Mouse (Mus musculus) intestine, embryonic 15.5 days (tissue): Measurements from ENCODE around the gene Npepps. TPM values are rescaled to one million over a fixed set of nuclear protein-coding genes. Genes with fewer than 3 reads are reported as not detected.
"Not testable (repeated sequence)": the region's sequence is repeated elsewhere in the genome, so short reads cannot be mapped to it uniquely, and the experiment has no call there.

Experiments used
- ATAC-seq: fragments of 200-750 bp; cut with Nextera tagmentation; 2 replicates; pipeline ENCODE4 v1.8.0; 2017; ENCODE audit warnings: moderate TSS enrichment, moderate library complexity
- H3K27ac ChIP-seq: fragments of 300-500 bp; sonication (generic); 2 replicates; pipeline ENCODE4 v1.5.1; 2015; ENCODE audit warnings: mild to moderate bottlenecking, inconsistent platforms
- H3K27me3 ChIP-seq: fragments of 300-500 bp; sonication (generic); replicated peaks from 2 replicates; pipeline ENCODE4 v1.6.1; 2015; ENCODE audit warnings: inconsistent platforms
- H3K36me3 ChIP-seq: fragments of 300-500 bp; sonication (generic); 2 replicates; pipeline ENCODE4 v1.6.1; 2015; ENCODE audit warnings: inconsistent platforms
- H3K4me1 ChIP-seq: fragments of 300-500 bp; sonication (generic); replicated peaks from 2 replicates; pipeline ENCODE4 v1.6.1; 2015; ENCODE audit warnings: inconsistent platforms
- H3K4me2 ChIP-seq: fragments of 300-500 bp; sonication (generic); replicated peaks from 2 replicates; pipeline ENCODE4 v1.6.1; 2015; ENCODE audit warnings: mild to moderate bottlenecking, inconsistent platforms
- H3K4me3 ChIP-seq: fragments of 300-500 bp; sonication (generic); replicated peaks from 2 replicates; pipeline ENCODE4 v1.5.1; 2015; ENCODE audit warnings: inconsistent platforms
- H3K9ac ChIP-seq: fragments of 300-500 bp; sonication (generic); 2 replicates; pipeline ENCODE4 v1.6.1; 2015; ENCODE audit warnings: inconsistent platforms
- H3K9me3 ChIP-seq: fragments of 300-500 bp; sonication (generic); 2 replicates; pipeline ENCODE4 v1.6.1; 2016; ENCODE audit warnings: inconsistent platforms
- WGBS: fragments of 180-500 bp; shearing (Covaris S2); methylation state at CpG from one replicate; pipeline ENCODE4 v1.1.7; 2015; 5-methylcytosine and 5-hydroxymethylcytosine counted together
- polyA plus RNA-seq: library from polyadenylated mRNA; unstranded; fragments of >200 nt; fragmentation: Nextera tagmentation; extraction: Ambion mirVana; gene quantifications from 2 replicates; pipeline ENCODE4 v1.2.1, GENCODE M21; 2015

Gene Npepps
- polyA plus RNA-seq, 1 experiment from 2014 or later: 84.1 TPM

- H3K4me1 ChIP-seq: no peaks in the 10 kb centered on the region
- no peak overlapping the region for H3K4me2 ChIP-seq
- H3K4me3 ChIP-seq: no peak overlapping the region
- no peak overlapping the region for H3K27ac ChIP-seq
- WGBS: 93% methylated on average over 2 of the region's 2 CpGs
- H3K9ac ChIP-seq: no peak overlapping the region
- H3K36me3 ChIP-seq: peaks cover 26% of the 10 kb centered on the region
- H3K9me3 ChIP-seq: no peaks in the 10 kb centered on the region
- ATAC-seq: no peak
- H3K27me3 ChIP-seq: no peaks in the 10 kb centered on the region
Observed at GRCm38 (mm10) chr11:97221611-97222010, 58.8 kb downstream of the Npepps start.

GRCm38 (mm10) chr11:97220211-97220610 lies 60.2 kb downstream of the Npepps start:
- no peak overlapping the region for H3K27ac ChIP-seq
- 88% methylated on average over 3 of the region's 3 CpGs for whole genome bisulfite sequencing
- H3K4me2 ChIP-seq: no peak overlapping the region
- H3K4me3 ChIP-seq: no peak overlapping the region
- H3K4me1 ChIP-seq: no peaks in the 10 kb centered on the region
- no peaks in the 10 kb centered on the region for H3K27me3 ChIP-seq
- no peaks in the 10 kb centered on the region for H3K9me3 ChIP-seq
- H3K9ac ChIP-seq: no peak overlapping the region
- H3K36me3 ChIP-seq: peaks cover 33% of the 10 kb centered on the region
- no peak for ATAC-seq

- H3K4me2 ChIP-seq: no peak overlapping the region
- H3K9ac ChIP-seq: no peak overlapping the region
- H3K27ac ChIP-seq: no peak overlapping the region
- H3K4me3 ChIP-seq: no peak overlapping the region
- no peaks in the 10 kb centered on the region; the same call in 1 of the 2 replicates for H3K4me1 ChIP-seq
- H3K36me3 ChIP-seq: peaks cover 40% of the 10 kb centered on the region
- no peak for ATAC-seq
- 95% methylated on average over 5 of the region's 5 CpGs for WGBS
- H3K9me3 ChIP-seq: no peaks in the 10 kb centered on the region
- H3K27me3 ChIP-seq: no peaks in the 10 kb centered on the region
Observed at GRCm38 (mm10) chr11:97214411-97214810, 66.0 kb downstream of the Npepps start.

- ATAC-seq: peak; percentile 86
- Histone ChIP-seq H3K36me3 (peaks cover 29% of the 10 kb centered on the region), H3K27ac (peak overlapping the region; percentile 76), H3K4me3 (no peak overlapping the region), H3K9ac (no peak overlapping the region), H3K4me1 (no peaks in the 10 kb centered on the region; the same call in 1 of the 2 replicates), H3K9me3 (no peaks in the 10 kb centered on the region), H3K4me2 (no peak overlapping the region; the same call in 1 of the 2 replicates), H3K27me3 (no peaks in the 10 kb centered on the region)
- WGBS: 50% methylated on average over 9 of the region's 9 CpGs
Observed at GRCm38 (mm10) chr11:97210728-97211400, 69.6 kb downstream of the Npepps start.

DNA sequence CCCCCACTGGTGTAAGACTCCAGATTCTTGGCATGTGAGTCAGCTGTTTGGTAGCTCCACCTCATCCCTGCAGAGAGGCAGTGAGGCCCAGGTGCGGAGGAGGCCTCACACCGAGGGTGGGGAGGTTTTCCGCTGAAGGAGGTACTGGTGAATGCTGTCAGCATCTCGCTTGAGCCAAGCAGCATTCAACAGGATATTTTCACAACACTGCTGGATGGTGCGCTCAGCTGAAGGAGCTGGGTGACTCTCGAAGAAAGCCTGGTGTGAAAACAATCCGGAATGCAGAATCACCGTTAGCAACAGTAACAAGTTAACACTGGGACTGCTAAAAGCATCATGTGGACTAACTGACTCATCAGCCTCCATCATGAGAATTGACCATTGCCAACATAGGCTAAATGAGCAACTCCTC lies 73.4 kb downstream of the Npepps start:
- no peak overlapping the region for H3K4me2 ChIP-seq
- 74% methylated on average over 8 of the region's 8 CpGs for WGBS
- H3K9ac ChIP-seq: no peak overlapping the region
- no peaks in the 10 kb centered on the region for H3K9me3 ChIP-seq
- no peaks in the 10 kb centered on the region for H3K27me3 ChIP-seq
- H3K4me3 ChIP-seq: no peak overlapping the region
- H3K36me3 ChIP-seq: peaks cover 10% of the 10 kb centered on the region
- H3K4me1 ChIP-seq: no peaks in the 10 kb centered on the region; the same call in 1 of the 2 replicates
- no peak overlapping the region for H3K27ac ChIP-seq
- peak; percentile 57 for ATAC-seq

DNA sequence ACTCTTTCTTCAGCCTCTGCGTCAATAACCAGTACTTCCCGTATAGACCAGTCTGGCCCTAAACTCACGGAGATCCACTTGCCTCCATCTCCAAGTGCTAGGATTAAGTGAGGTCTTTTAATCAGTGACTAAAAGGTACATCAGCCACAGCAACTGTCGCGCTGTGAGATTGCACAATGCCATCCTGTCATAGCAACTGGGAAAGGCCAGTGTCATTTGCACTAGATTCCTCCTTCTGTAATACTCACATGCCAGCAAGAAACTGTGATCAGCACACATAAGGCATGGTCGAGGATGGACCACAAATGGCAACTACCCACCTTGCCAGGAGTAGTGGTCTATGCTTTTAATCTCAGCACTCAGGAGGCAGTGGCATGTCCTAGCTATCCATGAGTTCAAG lies 80.9 kb downstream of the Npepps start:
- no peak overlapping the region for H3K4me2 ChIP-seq
- no peaks in the 10 kb centered on the region for H3K9me3 ChIP-seq
- no peaks in the 10 kb centered on the region for H3K27me3 ChIP-seq
- no peaks in the 10 kb centered on the region for H3K4me1 ChIP-seq
- 70% methylated on average over 6 of the region's 6 CpGs for WGBS
- no peak overlapping the region for H3K27ac ChIP-seq
- H3K36me3 ChIP-seq: no peaks in the 10 kb centered on the region
- no peak overlapping the region for H3K4me3 ChIP-seq
- ATAC-seq: no peak
- H3K9ac ChIP-seq: no peak overlapping the region

GRCm38 (mm10) chr11:97198601-97199000 lies 81.8 kb downstream of the Npepps start:
- H3K4me3 ChIP-seq: no peak overlapping the region
- no peak overlapping the region for H3K9ac ChIP-seq
- no peaks in the 10 kb centered on the region for H3K36me3 ChIP-seq
- no peak for ATAC-seq
- no peaks in the 10 kb centered on the region for H3K9me3 ChIP-seq
- H3K4me2 ChIP-seq: no peak overlapping the region
- H3K27ac ChIP-seq: no peak overlapping the region
- no peaks in the 10 kb centered on the region for H3K27me3 ChIP-seq
- 32% methylated on average over 5 of the region's 5 CpGs for WGBS
- no peaks in the 10 kb centered on the region for H3K4me1 ChIP-seq

DNA sequence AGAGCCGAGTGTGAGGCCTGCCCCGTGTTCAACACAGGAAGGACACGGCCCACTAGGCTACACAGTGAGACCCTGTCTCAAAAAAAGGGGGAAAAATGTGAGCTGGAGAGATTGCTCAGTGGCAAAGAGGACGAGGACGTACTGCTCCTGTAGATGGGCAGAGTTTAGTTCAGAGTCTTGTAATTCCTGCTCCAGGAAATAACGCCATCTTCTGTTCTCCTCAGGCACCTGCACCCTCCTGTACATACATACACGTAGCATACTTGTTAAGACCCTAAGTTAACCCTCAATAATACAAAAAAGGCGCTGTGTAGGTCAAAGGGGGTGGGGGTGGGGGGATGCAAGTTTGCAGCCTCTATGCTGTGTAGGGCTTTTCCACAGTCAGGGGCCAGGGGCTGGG lies 83.4 kb downstream of the Npepps start:
- H3K27ac ChIP-seq: no peak overlapping the region
- no peaks in the 10 kb centered on the region for H3K9me3 ChIP-seq
- no peak overlapping the region for H3K4me2 ChIP-seq
- no peaks in the 10 kb centered on the region for H3K36me3 ChIP-seq
- 81% methylated on average over 8 of the region's 8 CpGs for WGBS
- no peaks in the 10 kb centered on the region for H3K4me1 ChIP-seq
- H3K4me3 ChIP-seq: no peak overlapping the region
- no peak overlapping the region for H3K9ac ChIP-seq
- no peaks in the 10 kb centered on the region for H3K27me3 ChIP-seq
- ATAC-seq: no peak

DNA sequence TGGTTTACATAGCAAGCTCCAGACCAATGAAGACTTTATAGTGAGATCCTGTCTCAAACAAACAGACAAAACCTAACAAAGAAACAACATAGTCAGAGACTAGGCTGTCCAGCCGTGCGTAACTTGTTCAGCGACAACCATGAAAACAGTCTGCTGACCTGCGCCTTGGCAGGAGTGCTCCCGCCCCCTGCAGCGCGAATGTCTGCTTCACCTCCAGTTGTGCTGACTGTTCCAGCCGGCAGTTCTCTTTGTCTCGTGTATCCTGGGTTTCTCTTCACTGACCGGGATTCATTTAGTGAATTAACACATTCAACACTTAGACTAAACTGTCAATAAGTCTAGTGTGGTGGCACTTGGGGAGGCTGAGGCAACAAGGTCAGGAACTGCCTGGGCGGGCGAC lies 83.9 kb downstream of the Npepps start:
- no peak overlapping the region for H3K27ac ChIP-seq
- H3K36me3 ChIP-seq: no peaks in the 10 kb centered on the region
- no peaks in the 10 kb centered on the region for H3K9me3 ChIP-seq
- no peak for ATAC-seq
- no peak overlapping the region for H3K4me2 ChIP-seq
- H3K9ac ChIP-seq: no peak overlapping the region
- H3K27me3 ChIP-seq: no peaks in the 10 kb centered on the region
- H3K4me1 ChIP-seq: no peaks in the 10 kb centered on the region
- 77% methylated on average over 12 of the region's 12 CpGs for WGBS
- H3K4me3 ChIP-seq: no peak overlapping the region

GRCm38 (mm10) chr11:97192621-97192951 lies 87.9 kb downstream of the Npepps start:
- Histone ChIP-seq H3K4me3 (no peak overlapping the region), H3K27me3 (no peaks in the 10 kb centered on the region), H3K27ac (no peak overlapping the region), H3K4me1 (no peaks in the 10 kb centered on the region), H3K9ac (no peak overlapping the region), H3K36me3 (no peaks in the 10 kb centered on the region), H3K4me2 (no peak overlapping the region), H3K9me3 (no peaks in the 10 kb centered on the region)
- ATAC-seq: no peak

GRCm38 (mm10) chr11:97191915-97192620 lies 88.4 kb downstream of the Npepps start:
- H3K4me3 ChIP-seq: no peak overlapping the region
- H3K4me1 ChIP-seq: no peaks in the 10 kb centered on the region
- no peak overlapping the region for H3K4me2 ChIP-seq
- WGBS: 67% methylated on average over 6 of the region's 6 CpGs
- H3K36me3 ChIP-seq: no peaks in the 10 kb centered on the region
- no peaks in the 10 kb centered on the region for H3K27me3 ChIP-seq
- ATAC-seq: no peak
- H3K27ac ChIP-seq: no peak overlapping the region
- no peaks in the 10 kb centered on the region for H3K9me3 ChIP-seq
- no peak overlapping the region for H3K9ac ChIP-seq

DNA sequence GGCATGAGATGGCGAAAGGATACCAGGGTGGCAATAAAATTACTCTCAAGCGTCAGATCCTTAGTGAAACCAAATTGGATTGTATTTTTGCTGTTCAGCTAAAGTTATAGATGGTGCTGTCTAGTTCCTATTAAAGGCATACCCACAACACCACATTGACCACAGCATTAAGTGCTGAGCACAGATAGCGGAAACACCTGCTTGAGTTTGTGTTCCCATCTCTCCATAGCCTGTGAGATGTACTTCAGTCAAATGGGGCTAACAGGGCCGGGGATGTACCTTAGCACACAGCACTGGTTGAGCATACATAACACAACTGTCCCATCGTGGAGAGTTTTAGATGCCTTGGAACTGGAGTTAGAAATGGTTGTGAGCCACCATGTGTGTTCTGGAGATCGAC lies 89.4 kb downstream of the Npepps start:
- H3K27ac ChIP-seq: no peak overlapping the region
- WGBS: 90% methylated on average over 6 of the region's 6 CpGs
- no peaks in the 10 kb centered on the region for H3K36me3 ChIP-seq
- no peaks in the 10 kb centered on the region for H3K9me3 ChIP-seq
- H3K27me3 ChIP-seq: no peaks in the 10 kb centered on the region
- H3K4me3 ChIP-seq: no peak overlapping the region
- H3K9ac ChIP-seq: no peak overlapping the region
- no peak overlapping the region for H3K4me2 ChIP-seq
- H3K4me1 ChIP-seq: no peaks in the 10 kb centered on the region
- ATAC-seq: no peak

DNA sequence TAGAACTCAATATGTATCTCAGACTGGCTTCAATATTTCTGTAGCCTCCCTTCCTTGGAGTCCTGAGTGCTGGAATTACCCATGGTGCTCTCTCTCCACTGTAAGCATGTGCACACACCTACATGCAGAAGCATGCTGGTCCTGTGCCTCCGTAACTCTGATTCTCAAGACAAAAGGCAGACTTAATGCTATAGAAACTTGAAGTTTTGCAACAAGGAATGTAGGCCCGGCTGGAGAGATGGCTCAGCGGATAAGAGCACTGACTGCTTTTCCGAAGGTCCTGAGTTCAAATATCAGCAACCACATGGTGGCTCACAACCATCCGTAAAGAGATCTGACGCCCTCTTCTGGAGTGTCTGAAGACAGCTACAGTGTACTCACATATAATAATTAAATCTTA lies 90.8 kb downstream of the Npepps start:
- H3K4me3 ChIP-seq, H3K36me3 ChIP-seq, H3K9ac ChIP-seq, ATAC-seq, H3K4me1 ChIP-seq, H3K27ac ChIP-seq, H3K9me3 ChIP-seq, H3K27me3 ChIP-seq, H3K4me2 ChIP-seq: not testable (repeated sequence)
- 94% methylated on average over 6 of the region's 6 CpGs for WGBS
